Mouse (Mus musculus): ENCODE measurements at regions not wholly inside any gene's neighbourhood (a gene's known extent, or its start where the extent isn't known, plus 50 kb on each side); places are given as distances from the start of the nearest gene placed in this dataset.

DNA sequence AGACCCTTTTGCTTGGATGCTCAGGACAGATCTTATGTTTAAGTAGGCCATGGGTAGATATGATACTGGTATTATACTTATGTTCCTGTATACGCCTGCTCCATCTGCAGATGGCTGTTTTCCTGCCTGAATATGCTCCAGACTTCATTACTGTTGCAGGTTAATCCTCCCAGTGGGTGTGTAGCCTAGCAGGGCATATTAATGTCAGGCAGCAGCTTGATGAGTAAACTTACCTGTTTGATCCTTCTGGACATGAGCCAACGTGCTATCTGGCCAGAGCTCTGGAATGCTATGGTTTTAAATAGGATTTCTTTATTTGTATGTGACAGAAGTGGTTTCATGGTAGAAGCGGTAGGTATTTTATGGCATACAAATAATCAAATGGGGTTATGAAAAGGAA, 60.8 kb upstream of the Fam84a start:
- H3K9me3 ChIP-seq (replicated peaks; ENCODE audit: control insufficient read depth, low read length) = no peaks in the 10 kb centered on the region
- H3K27me3 ChIP-seq (ENCODE audit: control insufficient read depth, insufficient read depth, low read length) = no peaks in the 10 kb centered on the region
- no peak overlapping the region for H3K4me2 ChIP-seq
- ATAC-seq (replicated peaks; ENCODE audit: insufficient number of reproducible peaks, low FRiP score, low TSS enrichment) = no peak
- WGBS (ENCODE audit: insufficient replicate concordance) = 76% methylated on average over 3 of the region's 3 CpGs
- H3K4me1 ChIP-seq (ENCODE audit: control insufficient read depth, insufficient read depth, low read length) = no peaks in the 10 kb centered on the region
- H3K27ac ChIP-seq (ENCODE audit: low read depth, low read length) = no peak overlapping the region
- no peak overlapping the region for H3K9ac ChIP-seq (ENCODE audit: low read depth, low read length)
- H3K36me3 ChIP-seq (ENCODE audit: control insufficient read depth, insufficient read depth, low read length) = no peaks in the 10 kb centered on the region
- no peak overlapping the region for H3K4me3 ChIP-seq (ENCODE audit: low read depth, low read length)

DNA sequence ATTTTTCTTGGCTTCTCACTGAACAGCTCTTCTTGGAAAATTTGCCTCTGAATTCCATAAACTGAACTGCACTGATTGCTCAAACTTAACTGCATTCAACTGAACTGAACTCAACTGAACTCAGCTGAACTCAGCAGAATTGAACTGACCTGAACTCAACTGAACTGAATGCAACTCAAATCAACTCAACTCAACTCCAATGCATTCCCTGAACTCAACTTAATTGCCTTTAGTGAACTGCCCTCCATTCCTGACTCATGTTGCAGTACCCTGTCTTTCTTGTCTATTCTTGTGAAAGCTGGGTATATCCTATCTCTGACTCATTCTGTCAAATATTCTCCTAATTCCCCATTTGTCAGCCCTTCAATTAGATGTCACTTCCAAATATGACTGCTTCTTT, 58.0 kb upstream of the Fam84a start:
- no peak overlapping the region for H3K27ac ChIP-seq (ENCODE audit: low read depth, low read length)
- ATAC-seq (replicated peaks; ENCODE audit: insufficient number of reproducible peaks, low FRiP score, low TSS enrichment) = no peak
- H3K9me3 ChIP-seq (replicated peaks; ENCODE audit: control insufficient read depth, low read length) = no peaks in the 10 kb centered on the region
- no peaks in the 10 kb centered on the region for H3K4me1 ChIP-seq (ENCODE audit: control insufficient read depth, insufficient read depth, low read length)
- no peak overlapping the region for H3K9ac ChIP-seq (ENCODE audit: low read depth, low read length)
- no peak overlapping the region for H3K4me2 ChIP-seq
- no peak overlapping the region for H3K4me3 ChIP-seq (ENCODE audit: low read depth, low read length)
- H3K36me3 ChIP-seq (ENCODE audit: control insufficient read depth, insufficient read depth, low read length) = no peaks in the 10 kb centered on the region
- no peaks in the 10 kb centered on the region for H3K27me3 ChIP-seq (ENCODE audit: control insufficient read depth, insufficient read depth, low read length)

DNA sequence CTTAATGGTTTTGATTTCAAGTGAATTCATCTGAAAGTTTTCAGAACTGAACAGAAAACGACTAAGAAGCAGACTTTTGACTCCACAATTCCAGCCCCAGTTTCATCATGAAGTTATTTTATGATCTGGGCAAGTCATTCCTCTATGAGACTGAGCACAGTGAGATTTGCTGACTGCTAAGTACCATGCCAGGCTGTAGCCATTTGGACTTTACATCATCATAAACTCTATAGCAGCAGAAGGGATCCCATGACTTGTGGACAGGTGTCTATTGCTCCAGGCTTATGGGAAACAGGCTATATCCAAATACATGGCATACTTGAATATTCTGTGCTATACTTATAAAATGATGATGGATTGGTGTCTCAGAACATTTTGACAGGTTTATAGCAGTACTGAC, 55.4 kb upstream of the Fam84a start:
- Histone ChIP-seq H3K27ac (ENCODE audit: low read depth, low read length) (no peak overlapping the region), H3K4me3 (ENCODE audit: low read depth, low read length) (no peak overlapping the region), H3K4me1 (ENCODE audit: control insufficient read depth, insufficient read depth, low read length) (no peaks in the 10 kb centered on the region), H3K9me3 (replicated peaks; ENCODE audit: control insufficient read depth, low read length) (no peaks in the 10 kb centered on the region), H3K36me3 (ENCODE audit: control insufficient read depth, insufficient read depth, low read length) (no peaks in the 10 kb centered on the region), H3K4me2 (no peak overlapping the region), H3K9ac (ENCODE audit: low read depth, low read length) (no peak overlapping the region), H3K27me3 (ENCODE audit: control insufficient read depth, insufficient read depth, low read length) (no peaks in the 10 kb centered on the region)
- 59% methylated on average over 1 of the region's 1 CpGs for WGBS (ENCODE audit: insufficient replicate concordance)
- no peak for ATAC-seq (replicated peaks; ENCODE audit: insufficient number of reproducible peaks, low FRiP score, low TSS enrichment)

DNA sequence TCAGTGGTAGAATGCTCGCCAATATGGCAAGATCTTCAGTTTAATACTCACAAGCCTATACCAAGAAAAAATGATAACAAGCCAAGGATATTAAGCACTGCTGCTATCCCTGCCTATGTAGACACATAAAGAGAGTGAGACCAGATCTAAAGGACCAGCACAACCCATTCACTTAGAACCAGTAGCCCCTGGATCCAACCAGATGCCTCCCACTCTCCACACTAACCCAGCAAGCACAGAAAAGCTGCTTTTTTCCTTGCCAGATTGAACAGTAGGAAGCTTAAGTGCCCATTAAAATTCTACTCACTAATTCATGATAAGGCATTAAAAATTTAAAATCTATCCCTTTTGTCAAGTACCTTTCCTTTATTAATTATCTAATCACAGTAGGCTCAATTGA, 52.6 kb upstream of the Fam84a start:
- H3K4me1 ChIP-seq (ENCODE audit: control insufficient read depth, insufficient read depth, low read length) = no peaks in the 10 kb centered on the region
- H3K27ac ChIP-seq (ENCODE audit: low read depth, low read length) = no peak overlapping the region
- no peak overlapping the region for H3K4me2 ChIP-seq
- no peak overlapping the region for H3K9ac ChIP-seq (ENCODE audit: low read depth, low read length)
- no peak overlapping the region for H3K4me3 ChIP-seq (ENCODE audit: low read depth, low read length)
- ATAC-seq (replicated peaks; ENCODE audit: insufficient number of reproducible peaks, low FRiP score, low TSS enrichment) = no peak
- H3K27me3 ChIP-seq (ENCODE audit: control insufficient read depth, insufficient read depth, low read length) = no peaks in the 10 kb centered on the region
- WGBS (ENCODE audit: insufficient replicate concordance) = 78% methylated on average over 1 of the region's 1 CpGs
- H3K36me3 ChIP-seq (ENCODE audit: control insufficient read depth, insufficient read depth, low read length) = no peaks in the 10 kb centered on the region
- H3K9me3 ChIP-seq (replicated peaks; ENCODE audit: control insufficient read depth, low read length) = no peaks in the 10 kb centered on the region

All from heart, embryonic 11.5 days (tissue).